Mouse (Mus musculus) CH12.LX (cell line): Measurements from ENCODE around the gene Prdm10.

Source experiments
- CHD1 ChIP-seq: IDR thresholded peaks from 2 replicates; pipeline ENCODE4 v1.6.1; 2012; ENCODE audit warnings: low read depth, low read length, improper control_type of control experiment, inconsistent platforms
- CTCF ChIP-seq, 2 experiments: IDR thresholded peaks in 1 of 2; conservative IDR thresholded peaks in 1 of 2; 2 replicates each; pipeline ENCODE4 v1.5.1; 2011 to 2012; ENCODE audit warnings: low read depth in 2 of 2, low read length in 2 of 2, improper control_type of control experiment in 1 of 2, inconsistent platforms in 1 of 2, mild to moderate bottlenecking in 1 of 2, moderate library complexity in 1 of 2
- ELF1 ChIP-seq: IDR thresholded peaks from 2 replicates; pipeline ENCODE4 v1.6.1; 2014; ENCODE audit warnings: low read depth, mild to moderate bottlenecking, inconsistent platforms, low read length, improper control_type of control experiment
- EP300 ChIP-seq: IDR thresholded peaks from 2 replicates; pipeline ENCODE4 v1.6.1; 2011; ENCODE audit warnings: low read length, improper control_type of control experiment
- MAFK ChIP-seq: IDR thresholded peaks from 2 replicates; pipeline ENCODE4 v1.6.1; 2011; ENCODE audit warnings: low read length, improper control_type of control experiment; ENCODE audit not compliant: insufficient replicate concordance
- MXI1 ChIP-seq: IDR thresholded peaks from 2 replicates; pipeline ENCODE4 v1.6.1; 2011; ENCODE audit warnings: mild to moderate bottlenecking, low read depth, low read length, improper control_type of control experiment
- NRF1 ChIP-seq: IDR thresholded peaks from 2 replicates; pipeline ENCODE4 v1.6.1; 2014; ENCODE audit warnings: low read depth, mild to moderate bottlenecking, inconsistent platforms, low read length, improper control_type of control experiment, moderate library complexity
- PAX5 ChIP-seq: IDR thresholded peaks from 2 replicates; pipeline ENCODE4 v1.6.1; 2012; ENCODE audit warnings: low read length, inconsistent platforms, mixed read lengths
- POLR2A ChIP-seq: IDR thresholded peaks from 2 replicates; pipeline ENCODE4 v1.6.1; 2011; ENCODE audit warnings: low read depth, mild to moderate bottlenecking, improper control_type of control experiment, low read length
- ZC3H11A ChIP-seq: IDR thresholded peaks from 2 replicates; pipeline ENCODE4 v1.6.1; 2012; ENCODE audit warnings: low read depth, mild to moderate bottlenecking, inconsistent platforms, low read length, improper control_type of control experiment
- ZMIZ1 ChIP-seq: IDR thresholded peaks from 2 replicates; pipeline ENCODE4 v1.6.1; 2012; ENCODE audit warnings: low read depth, mild to moderate bottlenecking, inconsistent platforms, low read length, improper control_type of control experiment

DNA sequence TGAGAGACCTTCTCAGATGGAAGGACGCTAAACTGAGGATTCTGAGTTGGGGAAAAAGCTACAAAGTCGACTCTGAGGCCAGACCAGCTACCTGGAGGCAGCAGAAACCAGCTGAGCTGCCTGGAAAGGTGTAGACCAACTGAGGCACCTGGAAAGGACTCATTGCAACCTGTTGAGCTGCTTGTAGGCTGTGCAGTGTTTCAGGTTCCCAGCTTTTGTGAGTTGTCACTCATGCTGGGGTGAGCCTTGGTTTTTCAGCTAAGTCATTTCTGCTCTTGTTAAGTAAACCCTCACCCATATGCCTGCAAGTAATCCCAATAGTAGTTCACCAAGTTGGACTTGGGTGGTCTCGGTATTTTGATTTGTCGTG, 105.1 kb downstream of the Prdm10 start:
- TF ChIP-seq POLR2A (no peak), ELF1 (no peak), CHD1 (no peak), CTCF (conservative IDR thresholded peaks at IDR 0.05 in 1 of 2, IDR thresholded peaks at IDR 0.05 in 1 of 2; ENCODE audit: low read depth in 2 of 2, low read length in 2 of 2) (no peak), NRF1 (no peak), MAFK (no peak), ZMIZ1 (no peak), MXI1 (no peak), ZC3H11A (no peak), EP300 (no peak), PAX5 (no peak)
